Mouse (Mus musculus): Measurements from ENCODE around the gene Sf3a1. TPM values are rescaled to one million over a fixed set of nuclear protein-coding genes. Genes with fewer than 3 reads are reported as not detected.

Sf3a1 gene
- polyA plus RNA-seq, 1 experiment from 2014 or later: 65.7 TPM

DNA sequence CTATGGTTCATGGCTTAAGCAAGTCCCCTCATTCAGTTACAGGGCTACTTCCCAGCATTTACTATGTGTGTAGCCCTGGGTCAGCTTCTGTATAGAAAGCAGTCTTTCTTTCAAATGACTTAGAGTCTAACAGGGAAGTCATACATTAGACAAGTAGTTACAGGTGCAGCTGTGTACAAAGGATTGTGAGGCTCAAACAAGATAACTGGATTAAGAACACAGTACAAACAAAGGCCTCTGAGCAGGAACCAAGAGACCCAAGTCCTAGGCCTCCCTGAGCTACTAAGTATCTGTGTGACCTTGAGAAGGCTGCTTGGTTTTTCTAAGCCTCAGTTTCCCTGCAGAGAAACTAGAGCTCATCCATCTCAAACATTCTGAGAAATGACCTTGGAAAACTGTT lies 33.3 kb downstream of the Sf3a1 start:
- Histone ChIP-seq H3K27ac (peak overlapping the region; percentile 87; the same call in 1 of the 2 replicates), H3K36me3 (no peaks in the 10 kb centered on the region; the same call in 1 of the 2 replicates), H3K9ac (no peak overlapping the region), H3K4me2 (replicated peaks) (no peak overlapping the region), H3K9me3 (no peaks in the 10 kb centered on the region), H3K4me3 (no peak overlapping the region), H3K27me3 (no peaks in the 10 kb centered on the region), H3K4me1 (peaks cover 56% of the 10 kb centered on the region)
- no peak for ATAC-seq (ENCODE audit: low FRiP score, low read depth)

DNA sequence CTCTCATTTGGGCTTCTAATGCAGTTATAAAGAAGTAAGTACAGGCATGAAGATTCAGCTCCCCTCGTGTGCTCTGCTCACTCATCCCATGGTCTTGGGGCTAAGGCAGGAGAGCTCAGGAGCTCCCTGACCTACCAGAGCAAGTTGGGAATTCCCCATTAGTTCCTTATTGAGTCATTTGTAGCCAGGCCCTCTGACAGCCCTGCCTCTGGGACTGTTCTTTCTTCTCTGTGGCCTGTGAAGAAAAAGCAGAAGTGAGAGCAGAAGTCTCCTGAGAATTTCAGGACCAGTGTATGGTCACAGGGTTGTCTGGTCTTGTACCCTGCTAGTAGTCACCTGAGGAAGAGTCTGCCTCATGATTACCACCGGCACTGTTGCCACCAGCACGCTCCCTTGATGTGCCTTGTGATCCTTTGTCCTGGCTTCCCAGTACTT lies 35.5 kb downstream of the Sf3a1 start:
- peaks cover 43% of the 10 kb centered on the region for H3K4me1 ChIP-seq
- H3K4me3 ChIP-seq: no peak overlapping the region
- no peak overlapping the region for H3K9ac ChIP-seq
- no peaks in the 10 kb centered on the region for H3K27me3 ChIP-seq
- no peak overlapping the region for H3K4me2 ChIP-seq (replicated peaks)
- no peak for ATAC-seq (ENCODE audit: low FRiP score, low read depth)
- H3K27ac ChIP-seq: no peak overlapping the region
- 81% methylated on average over 3 of the region's 3 CpGs for WGBS
- no peaks in the 10 kb centered on the region for H3K9me3 ChIP-seq
- H3K36me3 ChIP-seq: no peaks in the 10 kb centered on the region; the same call in 1 of the 2 replicates

DNA sequence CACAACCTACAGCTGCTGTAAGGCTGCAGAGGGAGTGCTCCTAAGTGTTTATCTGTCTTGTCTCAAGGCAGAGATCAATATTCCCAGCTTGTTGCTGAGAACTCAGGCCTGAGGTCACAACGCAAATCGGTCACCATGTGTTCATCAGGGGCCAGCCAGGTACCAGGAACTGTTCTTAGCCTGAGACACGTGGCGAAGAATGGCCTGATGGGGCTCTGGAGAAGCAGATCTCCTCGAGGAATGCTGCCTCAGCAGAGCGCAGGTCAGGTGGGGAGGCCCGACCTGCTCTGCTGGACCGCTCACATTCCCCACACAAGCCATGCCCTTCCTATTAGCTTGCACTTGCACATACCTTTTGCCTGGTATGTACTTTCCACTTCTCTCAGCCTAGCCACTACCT lies 36.5 kb downstream of the Sf3a1 start:
- Histone ChIP-seq H3K4me3 (no peak overlapping the region), H3K9me3 (no peaks in the 10 kb centered on the region), H3K27ac (no peak overlapping the region), H3K9ac (no peak overlapping the region), H3K36me3 (no peaks in the 10 kb centered on the region; the same call in 1 of the 2 replicates), H3K27me3 (no peaks in the 10 kb centered on the region), H3K4me1 (peaks cover 34% of the 10 kb centered on the region), H3K4me2 (replicated peaks) (no peak overlapping the region)
- WGBS: 60% methylated on average over 8 of the region's 8 CpGs
- ATAC-seq (ENCODE audit: low FRiP score, low read depth): no peak

DNA sequence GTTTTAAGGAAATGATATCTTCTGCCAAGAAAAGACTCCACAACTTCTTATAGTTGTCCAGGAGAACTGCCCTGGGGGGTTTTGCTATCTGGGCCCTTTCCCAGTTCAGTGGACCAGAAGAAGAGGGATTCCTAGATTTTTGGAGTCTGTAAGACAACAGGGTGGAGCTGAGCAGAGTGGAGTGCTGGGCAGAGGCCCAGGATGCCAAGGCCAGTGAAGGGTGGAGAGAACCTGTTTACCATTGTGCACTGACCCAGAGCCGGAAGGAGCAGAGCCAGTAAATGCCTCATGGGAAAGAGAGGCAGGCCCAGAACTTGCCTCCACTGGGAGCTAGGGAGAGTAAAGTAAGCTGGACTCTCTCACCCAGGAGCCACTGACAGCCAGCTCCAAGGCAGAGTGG lies 37.5 kb downstream of the Sf3a1 start:
- 74% methylated on average over 1 of the region's 1 CpGs for WGBS
- H3K4me2 ChIP-seq (replicated peaks): no peak overlapping the region
- H3K9me3 ChIP-seq: no peaks in the 10 kb centered on the region
- H3K27ac ChIP-seq: no peak overlapping the region
- no peak for ATAC-seq (ENCODE audit: low FRiP score, low read depth)
- H3K36me3 ChIP-seq: no peaks in the 10 kb centered on the region; the same call in 1 of the 2 replicates
- no peak overlapping the region for H3K9ac ChIP-seq
- H3K4me3 ChIP-seq: no peak overlapping the region
- peaks cover 26% of the 10 kb centered on the region for H3K4me1 ChIP-seq
- no peaks in the 10 kb centered on the region for H3K27me3 ChIP-seq

DNA sequence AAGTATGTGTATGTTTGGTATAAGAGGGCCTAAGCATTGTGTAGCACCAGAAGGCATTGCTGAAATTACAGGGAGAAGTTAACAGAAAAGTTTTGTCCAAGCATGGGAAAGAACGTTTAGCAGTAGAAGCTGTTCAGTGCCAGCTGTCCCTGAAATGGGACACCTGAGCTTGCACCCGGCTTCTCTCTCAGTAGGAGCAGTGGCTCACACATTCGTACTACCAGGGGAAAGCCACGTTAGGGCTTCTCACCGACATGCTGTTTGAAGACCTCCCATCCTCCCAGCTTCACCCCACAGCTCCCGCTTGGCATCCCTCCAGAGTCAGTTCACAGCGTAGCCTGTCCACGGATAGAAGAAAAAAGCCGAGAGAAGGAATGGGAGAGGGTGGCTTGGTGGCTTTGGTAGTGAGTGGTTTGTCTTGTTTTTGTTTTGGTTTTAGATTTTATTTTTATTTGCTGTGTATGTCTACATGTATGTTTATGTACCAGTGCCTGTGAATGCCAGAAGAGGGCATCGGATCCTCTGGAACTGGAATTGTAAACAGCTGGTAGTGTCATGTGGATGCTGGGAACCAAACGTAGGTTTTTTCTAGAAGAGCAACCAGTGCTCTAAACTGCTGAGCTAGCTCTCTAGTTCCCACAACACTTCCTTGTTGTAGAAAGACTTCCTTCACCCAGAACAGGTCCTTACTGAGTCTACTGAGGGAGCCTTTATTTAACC lies 42.0 kb downstream of the Sf3a1 start:
- Histone ChIP-seq H3K27ac (no peak overlapping the region), H3K4me3 (no peak overlapping the region), H3K36me3 (peaks cover 17% of the 10 kb centered on the region), H3K4me1 (peaks cover 11% of the 10 kb centered on the region; the same call in 1 of the 2 replicates), H3K27me3 (no peaks in the 10 kb centered on the region), H3K9ac (no peak overlapping the region), H3K4me2 (replicated peaks) (no peak overlapping the region), H3K9me3 (no peaks in the 10 kb centered on the region)
- ATAC-seq (ENCODE audit: low FRiP score, low read depth): no peak
- 71% methylated on average over 11 of the region's 11 CpGs for WGBS

DNA sequence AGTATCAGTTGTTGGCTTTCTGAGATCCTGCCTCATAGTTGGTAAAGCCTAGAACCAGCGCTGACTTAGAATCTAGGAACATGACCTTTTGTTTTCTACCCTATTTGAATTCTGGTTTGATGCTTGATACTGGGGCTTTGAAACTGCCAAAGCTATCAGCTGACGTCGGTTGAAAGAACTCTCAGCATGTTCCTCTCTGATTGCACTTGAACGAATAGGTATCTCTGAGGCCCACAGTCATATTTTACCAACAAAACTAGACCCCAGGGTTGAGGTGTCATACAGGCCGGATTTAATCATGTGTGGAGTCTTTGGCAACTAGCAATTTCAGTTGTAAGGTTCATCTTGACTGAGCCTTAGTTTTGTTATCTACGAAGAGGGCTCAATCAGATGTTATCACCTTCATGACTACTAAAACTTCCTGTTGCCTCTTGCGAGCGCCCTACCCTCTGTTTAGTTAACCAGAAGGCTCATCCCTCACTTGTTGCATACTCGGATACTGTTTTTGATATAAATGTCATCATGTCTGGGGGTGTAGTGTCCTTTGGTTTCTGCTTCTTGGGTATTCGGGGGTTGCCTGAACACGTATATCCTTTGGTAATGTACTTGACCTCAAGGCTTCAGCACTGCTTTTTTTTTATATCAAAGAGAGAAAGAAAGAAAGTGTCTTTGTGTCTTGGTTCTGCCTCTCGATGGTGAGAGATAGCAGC lies 43.0 kb downstream of the Sf3a1 start:
- Histone ChIP-seq H3K4me1 (peaks cover 11% of the 10 kb centered on the region; the same call in 1 of the 2 replicates), H3K9ac (no peak overlapping the region), H3K4me3 (no peak overlapping the region), H3K27ac (no peak overlapping the region), H3K9me3 (no peaks in the 10 kb centered on the region), H3K27me3 (no peaks in the 10 kb centered on the region), H3K4me2 (replicated peaks) (no peak overlapping the region), H3K36me3 (peaks cover 28% of the 10 kb centered on the region)
- 83% methylated on average over 12 of the region's 12 CpGs for WGBS
- no peak for ATAC-seq (ENCODE audit: low FRiP score, low read depth)

DNA sequence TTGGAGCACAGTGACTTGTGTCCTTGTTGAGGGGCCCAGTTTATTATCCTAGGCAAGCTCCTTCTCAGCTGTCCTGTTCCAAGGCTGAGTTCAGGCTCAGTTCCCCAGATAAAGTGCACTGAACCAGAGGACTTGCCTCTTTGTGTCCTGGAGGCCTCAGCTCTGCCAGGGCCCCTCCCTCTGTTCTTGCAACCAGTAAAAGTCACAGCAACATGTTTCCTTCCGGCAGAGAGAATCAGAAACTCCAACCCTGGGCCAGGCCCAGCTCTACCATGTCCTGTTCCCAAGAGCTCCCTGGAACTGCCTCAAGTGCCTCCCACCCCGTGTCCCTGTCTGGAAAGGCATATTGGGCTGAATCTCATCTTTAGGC lies 43.5 kb downstream of the Sf3a1 start:
- H3K4me3 ChIP-seq: no peak overlapping the region
- peaks cover 11% of the 10 kb centered on the region; the same call in 1 of the 2 replicates for H3K4me1 ChIP-seq
- no peaks in the 10 kb centered on the region for H3K9me3 ChIP-seq
- H3K9ac ChIP-seq: no peak overlapping the region
- WGBS: 57% methylated on average over 2 of the region's 2 CpGs
- H3K4me2 ChIP-seq (replicated peaks): no peak overlapping the region
- H3K27ac ChIP-seq: no peak overlapping the region
- no peaks in the 10 kb centered on the region for H3K27me3 ChIP-seq
- no peak for ATAC-seq (ENCODE audit: low FRiP score, low read depth)
- peaks cover 33% of the 10 kb centered on the region for H3K36me3 ChIP-seq

DNA sequence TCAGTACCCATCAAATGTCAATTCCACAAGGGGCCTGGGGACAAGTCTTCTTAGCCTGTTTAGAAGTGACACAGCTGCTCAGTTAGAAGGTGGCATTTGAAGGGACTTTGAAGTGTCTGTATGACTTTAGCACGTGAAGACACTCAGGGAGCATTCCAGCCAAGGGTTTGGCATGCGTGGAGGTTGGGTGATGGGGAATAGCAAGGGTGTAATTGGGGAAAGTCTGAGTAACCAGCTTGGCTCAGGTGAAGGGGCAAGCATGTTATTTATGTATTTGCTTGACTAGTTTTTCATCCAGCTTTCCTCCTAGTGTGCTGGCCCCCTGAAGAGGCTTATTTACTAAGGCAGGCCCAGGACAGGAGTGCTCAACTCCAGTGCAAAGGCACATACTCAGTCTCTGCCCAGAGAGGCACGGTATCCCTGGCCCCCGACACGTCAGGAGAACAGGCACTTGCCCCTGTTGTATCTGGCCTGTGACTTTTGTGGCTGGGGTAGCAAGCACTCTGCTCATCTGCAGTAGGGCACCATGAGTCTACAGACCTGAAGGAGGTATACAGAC lies 45.0 kb downstream of the Sf3a1 start:
- Histone ChIP-seq H3K4me2 (replicated peaks) (no peak overlapping the region), H3K27me3 (no peaks in the 10 kb centered on the region), H3K9me3 (no peaks in the 10 kb centered on the region), H3K36me3 (peaks cover 46% of the 10 kb centered on the region), H3K9ac (no peak overlapping the region), H3K27ac (no peak overlapping the region), H3K4me3 (no peak overlapping the region), H3K4me1 (peaks cover 6% of the 10 kb centered on the region; the same call in 1 of the 2 replicates)
- 79% methylated on average over 5 of the region's 5 CpGs for WGBS
- ATAC-seq (ENCODE audit: low FRiP score, low read depth): no peak

DNA sequence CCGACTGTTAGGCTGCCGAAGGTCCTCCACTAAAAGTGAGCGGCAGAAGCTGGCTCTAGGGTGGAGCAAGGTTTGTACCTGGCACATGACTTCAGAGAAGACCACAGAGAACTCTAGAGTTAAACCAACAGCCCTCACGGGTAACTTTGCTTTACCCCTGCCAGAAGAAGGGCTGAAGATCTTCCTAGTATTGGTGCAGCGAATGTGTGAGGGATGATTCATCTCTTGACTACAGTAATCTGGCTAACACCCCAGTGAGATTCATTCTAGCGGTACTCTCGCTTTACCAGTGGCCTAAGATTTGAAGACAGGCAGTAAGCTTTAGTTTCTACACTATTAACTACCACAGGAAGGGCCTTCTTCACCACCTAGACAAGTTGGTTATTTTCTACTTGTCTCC lies 45.8 kb downstream of the Sf3a1 start:
- WGBS: 94% methylated on average over 7 of the region's 7 CpGs
- H3K4me1 ChIP-seq: peaks cover 6% of the 10 kb centered on the region; the same call in 1 of the 2 replicates
- H3K4me2 ChIP-seq (replicated peaks): no peak overlapping the region
- no peaks in the 10 kb centered on the region for H3K27me3 ChIP-seq
- H3K9me3 ChIP-seq: no peaks in the 10 kb centered on the region
- peaks cover 52% of the 10 kb centered on the region for H3K36me3 ChIP-seq
- H3K27ac ChIP-seq: no peak overlapping the region
- ATAC-seq (ENCODE audit: low FRiP score, low read depth): no peak
- no peak overlapping the region for H3K4me3 ChIP-seq
- no peak overlapping the region for H3K9ac ChIP-seq

DNA sequence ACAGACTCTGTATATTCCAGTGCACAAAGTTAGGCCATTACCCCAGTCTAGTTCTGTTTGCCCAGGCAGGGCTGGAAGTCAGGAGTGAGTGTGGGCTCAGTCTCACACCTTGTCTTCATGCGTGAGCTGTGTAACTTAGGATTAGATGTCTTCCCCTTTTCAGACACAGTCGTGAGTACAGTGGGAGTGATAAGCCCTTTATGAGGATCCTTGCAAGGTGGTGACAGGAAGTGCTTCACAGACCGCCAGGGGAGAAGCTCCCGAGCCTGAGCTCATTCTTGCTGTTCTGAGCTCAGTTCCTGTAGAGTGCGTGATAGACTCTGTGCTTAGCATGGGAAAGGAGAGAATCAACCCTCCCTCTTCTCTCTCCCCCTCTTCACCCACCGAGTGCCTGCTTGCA lies 46.4 kb downstream of the Sf3a1 start:
- Histone ChIP-seq H3K9ac (no peak overlapping the region), H3K4me2 (replicated peaks) (no peak overlapping the region), H3K9me3 (no peaks in the 10 kb centered on the region), H3K27ac (no peak overlapping the region), H3K4me3 (no peak overlapping the region), H3K36me3 (peaks cover 56% of the 10 kb centered on the region), H3K4me1 (peaks cover 6% of the 10 kb centered on the region; the same call in 1 of the 2 replicates), H3K27me3 (no peaks in the 10 kb centered on the region)
- no peak for ATAC-seq (ENCODE audit: low FRiP score, low read depth)
- WGBS: 63% methylated on average over 6 of the region's 6 CpGs

DNA sequence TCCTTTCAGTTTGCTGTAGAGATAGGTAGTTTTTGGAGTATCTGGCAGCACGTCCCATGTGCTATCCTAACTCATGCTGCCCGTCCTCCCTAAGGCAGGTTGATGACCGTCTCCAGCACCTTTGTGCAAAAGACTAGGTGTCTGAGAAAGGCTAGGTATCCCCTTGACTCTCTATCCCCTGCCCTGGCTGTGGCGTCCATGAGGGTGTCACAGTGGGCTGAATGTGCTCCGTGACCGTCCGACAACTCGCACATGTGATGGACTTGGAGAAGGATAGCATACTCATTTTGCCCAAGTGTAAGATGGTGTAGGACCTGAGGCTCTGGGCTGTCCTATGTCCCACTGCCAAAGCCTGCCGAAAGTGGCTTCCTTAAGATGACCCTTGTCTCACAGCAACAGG lies 47.5 kb downstream of the Sf3a1 start:
- ATAC-seq (ENCODE audit: low FRiP score, low read depth): no peak
- H3K27me3 ChIP-seq: no peaks in the 10 kb centered on the region
- WGBS: 93% methylated on average over 9 of the region's 9 CpGs

DNA sequence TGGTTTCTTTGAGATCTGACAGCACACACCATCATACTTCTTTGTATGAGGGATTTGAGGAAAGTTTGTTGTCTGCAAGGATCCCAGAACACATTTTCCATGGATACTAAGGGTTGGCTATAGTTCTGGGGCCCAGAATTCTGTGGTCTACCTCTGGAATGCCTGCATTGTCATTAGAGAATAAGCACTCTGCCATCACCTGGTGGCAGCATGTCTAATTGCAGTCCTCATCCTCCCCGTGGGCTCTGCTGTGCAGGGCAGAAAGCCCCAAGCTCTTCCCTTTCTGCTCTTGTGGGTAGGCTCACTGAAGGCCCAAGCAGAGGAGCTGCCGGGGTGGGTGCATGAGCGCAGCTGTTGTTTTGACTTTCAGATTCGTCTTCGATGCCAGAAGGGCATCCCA lies 49.4 kb downstream of the Sf3a1 start:
- WGBS: 79% methylated on average over 5 of the region's 5 CpGs
- Histone ChIP-seq H3K9ac (no peak overlapping the region), H3K4me3 (no peak overlapping the region), H3K36me3 (peaks cover 86% of the 10 kb centered on the region), H3K4me1 (no peaks in the 10 kb centered on the region), H3K27ac (no peak overlapping the region), H3K27me3 (no peaks in the 10 kb centered on the region), H3K4me2 (replicated peaks) (no peak overlapping the region), H3K9me3 (no peaks in the 10 kb centered on the region)
- no peak for ATAC-seq (ENCODE audit: low FRiP score, low read depth)

More for the DNA sequence above, 47.5 kb downstream of the Sf3a1 start:
- Histone ChIP-seq H3K36me3 (peaks cover 67% of the 10 kb centered on the region), H3K9me3 (no peaks in the 10 kb centered on the region), H3K9ac (no peak overlapping the region), H3K4me1 (0 out of 2 replicates have a peak, but pooled peaks cover 4% of the 10 kb centered on the region), H3K4me2 (replicated peaks) (no peak overlapping the region), H3K4me3 (no peak overlapping the region), H3K27ac (no peak overlapping the region)

All from limb, embryonic 13.5 days (tissue).